Mouse (Mus musculus): ENCODE data around the gene Syne3.

- TF ChIP-seq CTCF (IDR thresholded peaks at IDR 0.05; ENCODE audit: control insufficient read depth, insufficient read depth, low read length) = no peak
- TF ChIP-seq POLR2A (IDR thresholded peaks at IDR 0.05; ENCODE audit: borderline replicate concordance, control insufficient read depth, low read depth, low read length) = no peak
Observed at GRCm38 (mm10) chr12:104987936-104988335, 21.7 kb downstream of the Syne3 start.
